Mouse (Mus musculus) G1E (cell line): ENCODE measurements around the gene Noxo1.

ENCODE experiments used
- CTCF ChIP-seq: IDR thresholded peaks from 2 replicates; pipeline ENCODE4 v1.5.1; 2012; ENCODE audit warnings: low read depth, low read length, inconsistent platforms, mixed read lengths
- GATA1 ChIP-seq: IDR thresholded peaks from 2 replicates; pipeline ENCODE4 v1.6.1; 2012; ENCODE audit warnings: borderline replicate concordance, low read length, inconsistent platforms, mixed read lengths

GRCm38 (mm10) chr17:24736330-24737051 is 40.5 kb downstream of the Noxo1 start, which contains the start of gene Msrb1:
- no peak for TF ChIP-seq CTCF
- TF ChIP-seq GATA1: no peak
